Mouse (Mus musculus) thymus, postnatal 0 days (tissue): ENCODE measurements around the gene Mylk. TPM values are rescaled to one million over a fixed set of nuclear protein-coding genes. Genes with fewer than 3 reads are reported as not detected.
"Not testable (repeated sequence)": the region's sequence is repeated elsewhere in the genome, so short reads cannot be mapped to it uniquely, and the experiment has no call there.

Source experiments
- DNase-seq: peaks from one replicate; pipeline ENCODE4 v3.0.0-alpha.2; 2015; ENCODE audit warnings: low spot score
- polyA plus RNA-seq: library from polyadenylated mRNA; unstranded; fragments of >200 nt; fragmentation: Nextera tagmentation; extraction: Ambion mirVana; gene quantifications from 2 replicates; pipeline ENCODE4 v1.2.1, GENCODE M21; 2015

Mylk gene
- polyA plus RNA-seq, 1 experiment from 2014 or later, result 5.2 TPM

DNA sequence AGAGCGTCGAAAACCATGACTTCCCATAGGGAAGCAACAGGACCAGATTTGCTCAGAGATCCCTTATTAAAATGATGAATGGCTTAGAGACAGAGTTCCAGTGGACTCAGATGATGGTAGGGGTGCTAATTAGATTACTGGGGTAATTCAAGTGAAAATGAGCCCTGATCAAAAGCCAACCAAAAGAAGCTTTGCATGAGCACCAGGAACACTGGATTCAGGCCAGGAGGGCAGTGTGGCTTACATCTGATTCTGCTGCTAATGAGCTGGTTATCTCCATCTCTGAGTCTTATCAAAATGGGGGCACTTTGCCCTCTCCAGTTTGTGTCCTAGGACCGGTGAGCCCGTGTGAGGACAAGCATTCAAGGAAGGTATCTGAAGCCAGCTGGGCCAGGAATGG, 23.4 kb downstream of the Mylk start:
- no peak for DNase-seq

GRCm38 (mm10) chr16:34770127-34770526, 25.1 kb downstream of the Mylk start:
- no peak for DNase-seq

DNA sequence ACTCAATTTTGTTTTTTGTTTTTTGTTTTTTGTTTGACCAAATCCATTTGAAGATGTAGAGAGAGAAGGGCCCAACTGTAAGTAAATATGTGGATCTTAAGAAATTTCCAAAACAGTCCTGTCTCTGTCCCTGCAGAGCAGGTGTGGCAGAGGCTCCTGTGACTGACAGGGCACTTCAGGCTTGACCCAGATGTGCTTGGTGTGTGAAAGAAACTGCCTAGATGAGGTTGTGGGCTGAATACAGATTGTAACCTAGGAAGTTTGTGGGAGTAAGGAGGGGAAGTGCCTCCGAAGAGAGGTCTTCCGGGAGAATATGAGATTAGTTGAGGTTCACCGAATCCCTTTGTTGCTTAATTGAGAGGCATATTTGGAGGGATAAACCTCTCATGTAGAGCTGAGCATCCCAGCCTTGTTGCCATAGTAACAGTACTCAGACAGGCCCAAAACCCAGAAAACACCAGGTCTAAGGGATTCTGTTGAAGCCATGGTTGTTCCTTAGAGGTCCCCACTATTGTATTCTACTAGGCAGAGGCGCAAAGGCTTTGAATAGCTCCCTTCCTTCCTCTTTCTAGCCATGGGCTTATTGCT, 27.5 kb downstream of the Mylk start:
- DNase-seq, result no peak

DNA sequence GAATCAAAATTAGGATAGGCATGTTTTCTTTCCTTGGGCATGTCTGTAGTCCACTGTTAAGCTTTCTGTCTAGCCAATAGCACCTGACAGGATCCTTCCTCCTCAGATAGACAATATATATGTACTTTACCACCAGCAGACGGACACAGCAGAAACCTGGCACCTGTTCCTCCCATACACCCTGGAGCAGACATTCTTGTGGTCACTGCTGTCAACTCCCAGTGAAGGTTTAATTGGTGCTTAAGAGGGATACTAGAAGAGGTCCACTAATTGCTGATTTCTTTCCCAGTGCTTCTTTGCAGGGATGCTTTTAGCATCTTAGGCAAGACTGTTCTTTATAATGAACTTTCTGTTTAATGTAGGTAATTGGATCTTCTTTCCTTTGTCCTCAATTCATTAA, 37.4 kb downstream of the Mylk start:
- DNase-seq, result no peak

GRCm38 (mm10) chr16:34783536-34783935, 38.5 kb downstream of the Mylk start:
- DNase-seq, result no peak

DNA sequence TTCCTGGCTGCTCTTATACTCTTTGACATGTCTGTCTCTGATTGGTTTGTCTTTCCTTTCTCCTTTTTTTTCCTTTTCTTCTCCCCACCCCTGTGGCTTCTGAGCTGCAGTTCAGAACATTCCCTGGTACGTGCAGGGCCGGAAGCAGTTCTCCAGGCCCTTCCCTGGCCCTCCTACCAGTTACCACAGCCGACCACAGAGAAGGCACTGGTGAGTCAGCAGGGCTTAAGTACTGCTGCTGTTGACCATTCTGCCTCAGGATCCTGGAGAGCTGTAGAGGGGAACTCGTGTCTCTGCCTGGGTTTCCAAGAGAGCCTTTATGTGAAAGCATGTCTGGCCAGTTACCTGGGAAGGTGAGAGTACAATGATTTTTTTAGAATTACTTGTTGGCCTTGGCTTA, 39.7 kb downstream of the Mylk start:
- no peak for DNase-seq

- no peak for DNase-seq
Measured at GRCm38 (mm10) chr16:34792555-34792954, 47.5 kb downstream of the Mylk start.

GRCm38 (mm10) chr16:34793000-34793399, 48.0 kb downstream of the Mylk start:
- DNase-seq, result no peak

DNA sequence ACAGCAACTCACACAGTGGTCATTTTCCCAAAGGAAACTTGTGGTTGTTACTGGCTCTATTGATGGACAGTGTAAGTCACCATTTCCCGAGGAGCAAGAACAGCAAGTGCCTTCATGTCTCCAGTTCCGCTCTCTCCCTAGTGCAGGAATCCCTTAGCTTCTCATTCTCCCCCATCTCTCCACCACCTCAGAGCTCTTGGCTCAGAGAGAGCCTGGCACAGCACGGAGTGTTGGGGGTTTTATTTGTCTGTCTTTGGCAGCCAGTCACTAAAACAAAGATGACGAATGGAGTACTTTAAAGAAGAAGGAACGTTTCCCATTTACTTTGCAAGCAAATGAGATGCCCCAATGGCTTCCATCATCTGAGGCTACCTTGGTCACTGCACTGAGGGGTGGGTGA, 56.2 kb downstream of the Mylk start:
- no peak for DNase-seq

- no peak for DNase-seq
Measured at GRCm38 (mm10) chr16:34804286-34805010, 59.4 kb downstream of the Mylk start.

- no peak for DNase-seq
Measured at GRCm38 (mm10) chr16:34806883-34807767, 62.1 kb downstream of the Mylk start.

DNA sequence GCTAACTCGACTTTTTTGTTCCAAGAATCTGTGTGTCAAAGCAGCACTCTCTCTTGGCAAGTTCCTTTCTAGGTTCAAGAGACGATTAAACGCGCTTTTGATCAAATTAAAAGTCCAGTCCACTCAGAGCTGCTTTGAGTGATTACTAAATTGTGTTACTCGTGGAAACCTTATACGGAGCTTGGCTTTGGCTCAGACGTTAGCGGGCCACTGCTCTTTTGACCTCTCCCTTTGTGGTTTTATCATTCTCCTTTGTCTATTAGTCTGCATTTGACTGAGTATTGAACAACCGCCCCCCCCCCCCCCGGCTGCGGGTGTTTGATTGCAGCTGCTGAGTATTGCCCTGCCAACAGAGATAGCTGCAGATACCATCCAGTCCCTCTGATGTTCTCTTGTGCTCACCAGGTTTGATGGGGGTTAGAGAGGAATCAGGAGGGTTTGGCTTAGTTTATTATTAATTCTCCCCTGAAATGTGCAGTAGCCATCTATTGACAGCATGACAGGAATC, 62.8 kb downstream of the Mylk start:
- no peak for DNase-seq

- DNase-seq, result no peak
Measured at GRCm38 (mm10) chr16:34812165-34812564, 67.2 kb downstream of the Mylk start.

DNA sequence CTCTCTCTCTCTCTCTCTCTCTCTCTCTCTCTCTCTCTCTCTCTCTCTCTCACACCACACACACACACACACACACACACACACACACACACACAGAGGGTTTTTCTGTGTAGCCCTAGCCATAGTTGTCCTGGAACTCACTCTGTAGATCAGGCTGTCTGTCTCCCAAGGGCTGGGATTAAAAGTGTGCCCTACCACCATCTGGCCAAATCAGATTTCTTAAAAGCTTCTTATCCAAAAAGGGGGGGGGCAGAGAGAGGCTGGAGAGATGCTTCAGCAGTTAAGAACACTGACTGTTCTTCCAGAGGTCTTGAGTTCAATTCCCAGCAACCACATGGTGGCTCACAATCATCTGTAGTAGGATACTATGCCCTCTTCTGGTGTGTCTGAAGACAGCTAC, 68.2 kb downstream of the Mylk start:
- not testable (repeated sequence) for DNase-seq

DNA sequence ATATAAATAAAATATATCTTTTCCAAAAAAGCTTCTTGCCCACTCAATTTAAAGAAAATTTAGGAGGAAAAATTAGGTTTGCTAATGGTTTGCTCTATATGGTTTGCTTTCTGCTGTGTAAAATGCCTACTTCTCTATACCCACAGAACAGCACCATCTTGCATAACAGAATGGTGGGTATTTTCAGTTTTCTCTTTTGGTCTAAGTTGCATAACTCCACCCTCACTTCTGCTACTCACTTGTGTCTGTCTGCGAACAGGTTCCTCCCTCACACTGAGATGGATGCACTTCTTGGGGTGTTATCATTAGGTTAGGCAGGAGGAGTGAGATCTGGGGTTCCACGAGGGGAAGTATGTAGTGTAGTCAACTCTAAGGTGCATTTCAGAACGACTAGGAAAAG, 68.6 kb downstream of the Mylk start:
- no peak for DNase-seq

DNA sequence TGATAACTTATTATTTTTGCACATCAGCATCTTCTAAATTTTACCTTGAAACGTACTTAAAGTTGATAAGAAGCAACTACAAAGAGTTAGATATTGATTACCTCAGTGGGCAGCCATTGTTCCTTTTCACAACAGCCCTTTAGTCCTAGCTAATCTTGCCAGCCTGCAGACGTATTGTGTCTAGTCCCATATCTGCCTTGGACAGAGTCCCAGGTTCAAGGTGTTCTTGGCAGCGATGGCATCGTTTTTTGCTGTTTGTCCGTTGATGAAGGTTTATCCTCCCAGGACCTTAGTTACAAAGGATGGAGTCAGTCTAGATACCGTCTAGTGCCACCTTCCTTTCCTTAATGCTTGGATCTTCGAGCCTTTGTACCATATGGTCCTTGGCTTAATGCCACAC, 69.6 kb downstream of the Mylk start:
- DNase-seq, result no peak

DNA sequence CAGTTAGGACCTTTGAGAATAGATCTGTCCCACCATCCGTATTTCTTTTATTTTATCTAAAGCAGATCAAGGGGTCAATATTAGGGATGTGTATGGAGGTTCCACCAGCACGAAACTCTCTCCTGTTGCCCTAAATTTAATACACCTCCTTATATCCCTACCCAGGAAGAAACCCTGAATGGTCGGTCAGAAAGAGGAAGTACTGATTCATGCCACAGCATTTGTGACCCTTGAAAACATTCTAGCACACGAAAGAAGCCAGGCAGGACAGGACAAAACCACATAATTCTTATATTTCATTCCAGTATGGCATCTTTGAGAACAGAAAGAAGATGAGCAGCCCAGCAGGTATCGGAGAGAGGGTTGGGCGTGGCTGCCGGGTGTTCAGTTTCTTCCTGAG, 71.5 kb downstream of the Mylk start:
- DNase-seq, result no peak

DNA sequence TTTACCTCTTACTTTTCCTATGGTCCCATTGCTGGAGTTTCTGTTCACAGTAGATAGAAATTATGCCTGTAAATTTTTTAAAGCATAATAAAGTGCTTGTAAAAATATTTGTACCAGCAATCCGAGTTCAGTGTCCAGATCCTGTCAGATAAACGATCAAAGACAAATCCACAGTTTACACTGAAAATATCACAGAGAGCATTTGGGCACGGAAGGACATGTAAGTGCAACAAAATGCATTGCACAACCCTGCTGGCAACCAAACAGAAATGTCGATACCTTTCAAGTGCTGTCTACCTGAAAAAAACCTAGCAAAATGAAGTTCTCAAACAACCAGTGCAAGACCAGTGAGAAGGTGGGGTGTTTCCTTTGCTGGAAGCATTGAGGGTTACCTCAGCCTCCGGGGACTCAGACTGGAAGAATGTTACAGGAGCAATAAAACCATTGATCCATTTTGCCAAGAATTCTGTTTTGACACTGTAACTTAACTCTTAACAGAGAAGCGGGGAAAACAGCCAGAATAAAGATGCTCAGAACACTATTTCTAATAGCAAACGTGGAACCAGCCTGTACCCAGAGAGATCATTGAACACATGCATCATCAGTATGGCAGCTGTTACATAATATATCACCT, 80.2 kb downstream of the Mylk start:
- no peak for DNase-seq

GRCm38 (mm10) chr16:34834477-34834876, 89.5 kb downstream of the Mylk start:
- DNase-seq, result no peak

GRCm38 (mm10) chr16:34839004-34839703, 94.1 kb downstream of the Mylk start:
- DNase-seq, result no peak
